In genomic region chr9:88521961-88522568, GRCm38 (mm10) we compare ENCODE assay signal across 9 mouse cellular contexts. TPM values are rescaled to one million over a fixed set of nuclear protein-coding genes. Genes with fewer than 3 reads are reported as not detected.
DNase-seq lines count a peak whose midpoint lies in the region; ATAC-seq lines count a peak whose summit lies in the region.
"Had no signal": no experiment of that assay in that cellular context is flagged by ENCODE, and none has a peak within 500 bp of the region (broad histone marks: within the 10 kb centered on the region; RNA-seq: fewer than 3 reads in every experiment).

No protein-coding gene starts in this region.

- H3K9me3 ChIP-seq in hindbrain, embryonic 13.5 days: no peaks in the 10 kb centered on the region
- no peaks in the 10 kb centered on the region for H3K9me3 ChIP-seq in midbrain, embryonic 16.5 days (replicated peaks; ENCODE audit: control insufficient read depth, low read length, poor library complexity, severe bottlenecking)

- H3K4me2 ChIP-seq in hindbrain, embryonic 13.5 days: peak overlapping the region; percentile 81
- peak overlapping the region; percentile 84 for H3K4me2 ChIP-seq in midbrain, embryonic 16.5 days (ENCODE audit: low read length)

- intact Hi-C loops in gastrocnemius, postnatal 14 days (cut with DNase I; ENCODE audit: low total_unique reads): no loop called here

- H3K27me3 ChIP-seq in hindbrain, embryonic 13.5 days: no peaks in the 10 kb centered on the region
- H3K27me3 ChIP-seq in midbrain, embryonic 16.5 days (ENCODE audit: control insufficient read depth, insufficient read depth, low read depth, low read length): no peaks in the 10 kb centered on the region

- peaks cover 27% of the 10 kb centered on the region for H3K4me1 ChIP-seq in hindbrain, embryonic 13.5 days (replicated peaks)
- peaks cover 26% of the 10 kb centered on the region for H3K4me1 ChIP-seq in midbrain, embryonic 16.5 days (ENCODE audit: control insufficient read depth, insufficient read depth, low read length)

- peak overlapping the region; percentile 80 for H3K4me3 ChIP-seq in hindbrain, embryonic 13.5 days
- H3K4me3 ChIP-seq in midbrain, embryonic 16.5 days (ENCODE audit: low read depth, low read length): peak overlapping the region; percentile 82

- H3K36me3 ChIP-seq in hindbrain, embryonic 13.5 days: peaks cover 23% of the 10 kb centered on the region
- no peaks in the 10 kb centered on the region for H3K36me3 ChIP-seq in midbrain, embryonic 16.5 days (ENCODE audit: control insufficient read depth, insufficient read depth, low read length)

- peak; percentile 4 for DNase-seq in kidney, adult 9 months
- no peak for DNase-seq in kidney, adult 18-20 months
- peak; percentile 18 for DNase-seq in R1 (ENCODE audit: low read depth, low spot score)
- DNase-seq in thymus, postnatal 14 days: no peak
- no peak for DNase-seq in gastrocnemius, postnatal 14 days
- DNase-seq in c-Kit-positive CD71-positive TER-119-positive erythroid progenitor cells, embryonic 14.5 days (ENCODE audit: low spot score): no peak

- H3K27ac ChIP-seq in hindbrain, embryonic 13.5 days: peak overlapping the region; percentile 96
- H3K27ac ChIP-seq in midbrain, embryonic 16.5 days (ENCODE audit: low read length): peak overlapping the region; percentile 97

- WGBS in hindbrain, embryonic 13.5 days: under 1% methylated on average over 10 of the region's 10 CpGs
- WGBS in midbrain, embryonic 16.5 days: 0% methylated on average over 10 of the region's 10 CpGs

- peak overlapping the region; percentile 91 for H3K9ac ChIP-seq in hindbrain, embryonic 13.5 days
- H3K9ac ChIP-seq in midbrain, embryonic 16.5 days (ENCODE audit: low read depth, low read length): peak overlapping the region; percentile 97

- ATAC-seq in hindbrain, embryonic 13.5 days (ENCODE audit: low FRiP score): no peak
- no peak for ATAC-seq in midbrain, embryonic 16.5 days

RNA-seq across cellular contexts. Expression of gene Zfp949, which starts 25.8 kb away (rescaled TPM):
- 20.1 and 22.3 TPM in 2 replicates for polyA plus RNA-seq in hindbrain, embryonic 13.5 days (2015; fragmentation: Nextera tagmentation; extraction: Ambion mirVana)
- 20.0 and 22.4 TPM in 2 replicates for polyA plus RNA-seq in midbrain, embryonic 16.5 days (2015; fragmentation: Nextera tagmentation; extraction: Ambion mirVana)
- total RNA-seq in gastrocnemius, postnatal 14 days (2021): 1 to 10 TPM; 6.1 to 6.4 TPM

RNA-seq across cellular contexts. Expression of gene Syncrip, which starts 39.7 kb away (rescaled TPM):
- polyA plus RNA-seq in hindbrain, embryonic 13.5 days (2015; fragmentation: Nextera tagmentation; extraction: Ambion mirVana): 89.3 and 94.2 TPM in 2 replicates
- polyA plus RNA-seq in midbrain, embryonic 16.5 days (2015; fragmentation: Nextera tagmentation; extraction: Ambion mirVana): 75.2 and 87.6 TPM in 2 replicates
- total RNA-seq in gastrocnemius, postnatal 14 days (2021): 10 to 100 TPM; 43.7 to 56.5 TPM

RNA-seq across cellular contexts. Expression of gene Trim43a, which starts 58.6 kb away (rescaled TPM):
- 0.18 and 0.28 TPM in 2 replicates for polyA plus RNA-seq in hindbrain, embryonic 13.5 days (2015; fragmentation: Nextera tagmentation; extraction: Ambion mirVana)
- not detected in 2 replicates for polyA plus RNA-seq in midbrain, embryonic 16.5 days (2015; fragmentation: Nextera tagmentation; extraction: Ambion mirVana)
- total RNA-seq in gastrocnemius, postnatal 14 days (2021): under 1 TPM in 1 of 2 experiments, not detected in 1; 0.27 TPM
- total RNA-seq: neutrophil, adult 5-6 weeks had no signal

Comparison
In these comparisons a context has a peak if more than half of its experiments do, and no peak if none do; other contexts are left out.
1. DNase-seq: peak in kidney, adult 9 months (single experiment) and R1 (single experiment); none in kidney, adult 18-20 months (single experiment), thymus, postnatal 14 days (single experiment), gastrocnemius, postnatal 14 days (single experiment) and c-Kit-positive CD71-positive TER-119-positive erythroid progenitor cells, embryonic 14.5 days (single experiment).